Mouse (Mus musculus) splenic B cell, adult 2 months (primary cell): Measurements from ENCODE around the gene Tarbp1.
"Not testable (repeated sequence)": the region's sequence is repeated elsewhere in the genome, so short reads cannot be mapped to it uniquely, and the experiment has no call there.

Experiments used
- DNase-seq: peaks from one replicate; pipeline ENCODE4 v3.0.0-alpha.2; 2011; ENCODE audit warnings: low read depth, low spot score
- H3K27me3 ChIP-seq: 2 replicates; pipeline ENCODE4 v1.6.1; 2012; ENCODE audit warnings: mild to moderate bottlenecking, low read length, moderate library complexity, mixed read lengths; ENCODE audit not compliant: control insufficient read depth, poor library complexity, insufficient read depth, severe bottlenecking
- H3K36me3 ChIP-seq: 2 replicates; pipeline ENCODE4 v1.6.1; 2012; ENCODE audit warnings: mild to moderate bottlenecking, low read length, moderate library complexity, mixed read lengths; ENCODE audit not compliant: control insufficient read depth, poor library complexity, insufficient read depth, severe bottlenecking

The Tarbp1 gene

GRCm38 (mm10) chr8:126464071-126464470 lies 10.8 kb downstream of the Tarbp1 start:
- 0 out of 2 replicates have a peak, but pooled peaks cover 2% of the 10 kb centered on the region for H3K36me3 ChIP-seq
- no peak for DNase-seq
- H3K27me3 ChIP-seq = no peaks in the 10 kb centered on the region

- Histone ChIP-seq H3K27me3 (no peaks in the 10 kb centered on the region), H3K36me3 (0 out of 2 replicates have a peak, but pooled peaks cover 2% of the 10 kb centered on the region)
- no peak for DNase-seq
Observed at GRCm38 (mm10) chr8:126461735-126462134, 13.1 kb downstream of the Tarbp1 start.

GRCm38 (mm10) chr8:126460274-126460673 lies 14.6 kb downstream of the Tarbp1 start:
- H3K27me3 ChIP-seq = no peaks in the 10 kb centered on the region
- DNase-seq = peak; percentile 77
- no peaks in the 10 kb centered on the region for H3K36me3 ChIP-seq

- DNase-seq = no peak
- Histone ChIP-seq H3K36me3 (no peaks in the 10 kb centered on the region; the same call in 1 of the 2 replicates), H3K27me3 (no peaks in the 10 kb centered on the region)
Observed at GRCm38 (mm10) chr8:126455383-126455782, 19.5 kb downstream of the Tarbp1 start.

GRCm38 (mm10) chr8:126451158-126451557 lies 23.7 kb downstream of the Tarbp1 start:
- DNase-seq = no peak
- H3K36me3 ChIP-seq = peaks cover 6% of the 10 kb centered on the region
- H3K27me3 ChIP-seq = no peaks in the 10 kb centered on the region

GRCm38 (mm10) chr8:126438937-126439336 lies 35.9 kb downstream of the Tarbp1 start:
- no peaks in the 10 kb centered on the region for H3K27me3 ChIP-seq
- no peak for DNase-seq
- H3K36me3 ChIP-seq = peaks cover 6% of the 10 kb centered on the region; the same call in 1 of the 2 replicates

- H3K36me3 ChIP-seq = peaks cover 9% of the 10 kb centered on the region
- H3K27me3 ChIP-seq = no peaks in the 10 kb centered on the region
- DNase-seq = peak; percentile 18
Observed at GRCm38 (mm10) chr8:126433827-126434226, 41.0 kb downstream of the Tarbp1 start.

- Histone ChIP-seq H3K27me3 (no peaks in the 10 kb centered on the region), H3K36me3 (peaks cover 12% of the 10 kb centered on the region)
- no peak for DNase-seq
Observed at GRCm38 (mm10) chr8:126429635-126430034, 45.2 kb downstream of the Tarbp1 start.

- Histone ChIP-seq H3K27me3 (no peaks in the 10 kb centered on the region), H3K36me3 (peaks cover 8% of the 10 kb centered on the region)
- no peak for DNase-seq
Observed at GRCm38 (mm10) chr8:126424946-126425345, 49.9 kb downstream of the Tarbp1 start.

GRCm38 (mm10) chr8:126424163-126424562 lies 50.7 kb downstream of the Tarbp1 start:
- no peak for DNase-seq
- H3K36me3 ChIP-seq = peaks cover 5% of the 10 kb centered on the region; the same call in 1 of the 2 replicates
- no peaks in the 10 kb centered on the region for H3K27me3 ChIP-seq

GRCm38 (mm10) chr8:126422920-126423300 lies 52.0 kb downstream of the Tarbp1 start:
- Histone ChIP-seq H3K27me3 (no peaks in the 10 kb centered on the region), H3K36me3 (peaks cover 3% of the 10 kb centered on the region; the same call in 1 of the 2 replicates)
- DNase-seq = no peak

- peaks cover 3% of the 10 kb centered on the region; the same call in 1 of the 2 replicates for H3K36me3 ChIP-seq
- H3K27me3 ChIP-seq = no peaks in the 10 kb centered on the region
- DNase-seq = peak; percentile 98
Observed at GRCm38 (mm10) chr8:126422174-126422919, 52.5 kb downstream of the Tarbp1 start, which contains the start of gene Coa6. TSS of gene Coa6 (plus strand) at chr8:126422515.

GRCm38 (mm10) chr8:126420834-126421233 lies 54.0 kb downstream of the Tarbp1 start:
- Histone ChIP-seq H3K36me3 (peaks cover under 1% of the 10 kb centered on the region; the same call in 1 of the 2 replicates), H3K27me3 (no peaks in the 10 kb centered on the region)
- DNase-seq = peak; percentile 39

GRCm38 (mm10) chr8:126405030-126405429 lies 69.8 kb downstream of the Tarbp1 start:
- Histone ChIP-seq H3K36me3 (no peaks in the 10 kb centered on the region), H3K27me3 (no peaks in the 10 kb centered on the region)
- DNase-seq = no peak

- not testable (repeated sequence) for H3K27me3 ChIP-seq, DNase-seq, H3K36me3 ChIP-seq
Observed at GRCm38 (mm10) chr8:126404550-126404949, 70.3 kb downstream of the Tarbp1 start.
